Mouse (Mus musculus) MEL (cell line): ENCODE measurements at regions not wholly inside any gene's neighbourhood (a gene's known extent, or its start where the extent isn't known, plus 50 kb on each side); places are given as distances from the start of the nearest gene placed in this dataset.

Source experiments
- DNase-seq: peaks from one replicate; pipeline ENCODE4 v3.0.0; 2011; ENCODE audit warnings: low read depth, low spot score
- H3K27ac ChIP-seq: 2 replicates; pipeline ENCODE4 v1.5.1; 2012; ENCODE audit warnings: low read depth, mild to moderate bottlenecking, control low read depth, low read length, moderate library complexity; ENCODE audit not compliant: control insufficient read depth
- H3K27me3 ChIP-seq, 2 experiments: fragments of 150-350 bp in 1 of 2; sonication (generic) in 1 of 2; 2 replicates each; pipeline ENCODE4 v1.6.1; 2012; ENCODE audit warnings: low read length in 2 of 2, mild to moderate bottlenecking in 2 of 2, improper control_type of control experiment in 1 of 2, moderate library complexity in 1 of 2; ENCODE audit not compliant: insufficient read depth in 2 of 2, control insufficient read depth in 1 of 2
- H3K36me3 ChIP-seq, 2 experiments: 2 replicates each; pipeline ENCODE4 v1.6.1; 2012 to 2014; ENCODE audit warnings: low read length in 2 of 2, improper control_type of control experiment in 1 of 2, inconsistent platforms in 1 of 2, mild to moderate bottlenecking in 1 of 2; ENCODE audit not compliant: insufficient read depth in 2 of 2, control insufficient read depth in 1 of 2
- H3K4me1 ChIP-seq, 2 experiments: fragments of 150-350 bp in 1 of 2; sonication (generic) in 1 of 2; 2 replicates each; pipeline ENCODE4 v1.6.1; 2012; ENCODE audit warnings: low read length in 2 of 2, improper control_type of control experiment in 1 of 2, mild to moderate bottlenecking in 1 of 2; ENCODE audit not compliant: insufficient read depth in 2 of 2, control insufficient read depth in 1 of 2
- H3K4me3 ChIP-seq, 2 experiments: fragments of 150-350 bp in 1 of 2; sonication (generic) in 1 of 2; 2 replicates each; pipeline ENCODE4 v1.5.1; 2012; ENCODE audit warnings: low read depth in 2 of 2, low read length in 2 of 2, mild to moderate bottlenecking in 2 of 2, moderate library complexity in 2 of 2, control low read depth in 1 of 2, improper control_type of control experiment in 1 of 2; ENCODE audit not compliant: control insufficient read depth in 1 of 2, insufficient read depth in 1 of 2
- H3K79me2 ChIP-seq: 2 replicates; pipeline ENCODE4 v1.6.1; 2012; ENCODE audit warnings: mild to moderate bottlenecking, low read length, moderate library complexity; ENCODE audit not compliant: control insufficient read depth, poor library complexity, insufficient read depth
- H3K9ac ChIP-seq: 2 replicates; pipeline ENCODE4 v1.6.1; 2012; ENCODE audit warnings: low read depth, mild to moderate bottlenecking, control low read depth, low read length, moderate library complexity; ENCODE audit not compliant: control insufficient read depth, poor library complexity, severe bottlenecking
- H3K9me3 ChIP-seq: fragments of 150-350 bp; sonication (generic); replicated peaks from 2 replicates; pipeline ENCODE4 v1.6.1; 2012; ENCODE audit warnings: mild to moderate bottlenecking, low read length, improper control_type of control experiment, moderate library complexity; ENCODE audit not compliant: insufficient read depth
- CHD1 ChIP-seq: IDR thresholded peaks from 2 replicates; pipeline ENCODE4 v1.6.1; 2012; ENCODE audit warnings: low read depth, mild to moderate bottlenecking, inconsistent platforms, low read length, improper control_type of control experiment
- CHD2 ChIP-seq: IDR thresholded peaks from 2 replicates; pipeline ENCODE4 v1.6.1; 2011; ENCODE audit warnings: low read length, improper control_type of control experiment
- CTCF ChIP-seq, 3 experiments: IDR thresholded peaks in 2 of 3; conservative IDR thresholded peaks in 1 of 3; 2 replicates each; pipeline ENCODE4 v1.5.1; 2011 to 2012; ENCODE audit warnings: low read length in 3 of 3, low read depth in 2 of 3, mild to moderate bottlenecking in 2 of 3, improper control_type of control experiment in 1 of 3, inconsistent platforms in 1 of 3, mixed read lengths in 1 of 3, moderate library complexity in 1 of 3; ENCODE audit not compliant: control insufficient read depth in 1 of 3, insufficient read depth in 1 of 3, poor library complexity in 1 of 3, severe bottlenecking in 1 of 3
- E2F4 ChIP-seq: IDR thresholded peaks from 2 replicates; pipeline ENCODE4 v1.6.1; 2011; ENCODE audit warnings: low read depth, low read length, improper control_type of control experiment, borderline replicate concordance
- ELF1 ChIP-seq: IDR thresholded peaks from 2 replicates; pipeline ENCODE4 v1.6.1; 2014; ENCODE audit warnings: low read depth, mild to moderate bottlenecking, inconsistent platforms, low read length, improper control_type of control experiment, moderate library complexity
- ETS1 ChIP-seq: IDR thresholded peaks from 2 replicates; pipeline ENCODE4 v1.6.1; 2012; ENCODE audit warnings: low read depth, mild to moderate bottlenecking, inconsistent platforms, low read length, improper control_type of control experiment, moderate library complexity
- GATA1 ChIP-seq: IDR thresholded peaks from 2 replicates; pipeline ENCODE4 v1.6.1; 2011; ENCODE audit warnings: low read depth, low read length, improper control_type of control experiment
- MYC ChIP-seq: IDR thresholded peaks from 2 replicates; pipeline ENCODE4 v1.6.1; 2011; ENCODE audit warnings: low read depth, mild to moderate bottlenecking, low read length, improper control_type of control experiment, moderate library complexity
- NELFE ChIP-seq: IDR thresholded peaks from 2 replicates; pipeline ENCODE4 v1.6.1; 2011; ENCODE audit warnings: low read depth, low read length, improper control_type of control experiment
- NRF1 ChIP-seq: IDR thresholded peaks from 2 replicates; pipeline ENCODE4 v1.6.1; 2014; ENCODE audit warnings: low read depth, mild to moderate bottlenecking, inconsistent platforms, low read length, improper control_type of control experiment, moderate library complexity; ENCODE audit not compliant: poor library complexity, insufficient read depth, severe bottlenecking
- POLR2AphosphoS2 ChIP-seq: IDR thresholded peaks from 2 replicates; pipeline ENCODE4 v1.6.1; 2011; ENCODE audit warnings: low read length, improper control_type of control experiment
- POLR2AphosphoS5 ChIP-seq: IDR thresholded peaks from 2 replicates; pipeline ENCODE4 v1.6.1; 2012; ENCODE audit warnings: low read depth, borderline replicate concordance, mild to moderate bottlenecking, inconsistent platforms, low read length, moderate library complexity, mixed read lengths
- RCOR1 ChIP-seq: IDR thresholded peaks from 2 replicates; pipeline ENCODE4 v1.6.1; 2012; ENCODE audit warnings: low read depth, mild to moderate bottlenecking, inconsistent platforms, low read length, improper control_type of control experiment
- TBP ChIP-seq: IDR thresholded peaks from 2 replicates; pipeline ENCODE4 v1.8.0; 2011; ENCODE audit warnings: low read depth, low read length, improper control_type of control experiment
- USF2 ChIP-seq, 2 experiments: IDR thresholded peaks; 2 replicates each; pipeline ENCODE4 v1.6.1; 2011 to 2012; ENCODE audit warnings: improper control_type of control experiment in 2 of 2, low read length in 2 of 2, borderline replicate concordance in 1 of 2, inconsistent platforms in 1 of 2, low read depth in 1 of 2, mild to moderate bottlenecking in 1 of 2; ENCODE audit not compliant: insufficient read depth in 1 of 2
- ZC3H11A ChIP-seq: IDR thresholded peaks from 2 replicates; pipeline ENCODE4 v1.6.1; 2012; ENCODE audit warnings: low read depth, mild to moderate bottlenecking, inconsistent platforms, low read length, improper control_type of control experiment
- ZNF384 ChIP-seq: IDR thresholded peaks from 2 replicates; pipeline ENCODE4 v1.6.1; 2012; ENCODE audit warnings: low read depth, mild to moderate bottlenecking, inconsistent platforms, low read length, improper control_type of control experiment

- no peak for TF ChIP-seq ZC3H11A
- DNase-seq = no peak
These were observed 1195.4 kb downstream of the Defb40 start for GRCm38 (mm10) chr8:17782650-17783049.

GRCm38 (mm10) chr8:17781559-17782283 is 1196.3 kb downstream of the Defb40 start:
- no peaks in the 10 kb centered on the region for H3K4me1 ChIP-seq
- TF ChIP-seq GATA1 (no peak), NELFE (no peak), CTCF (IDR thresholded peaks at IDR 0.05 in 2 of 3, conservative IDR thresholded peaks at IDR 0.05 in 1 of 3; ENCODE audit: control insufficient read depth in 1 of 3, insufficient read depth in 1 of 3, low read depth in 2 of 3, low read length in 3 of 3, poor library complexity in 1 of 3, severe bottlenecking in 1 of 3) (no peak), TBP (no peak), POLR2AphosphoS2 (no peak), E2F4 (no peak), MYC (no peak), NRF1 (no peak), CHD1 (no peak), ELF1 (no peak), ETS1 (no peak), ZNF384 (no peak), RCOR1 (no peak), POLR2AphosphoS5 (no peak), USF2 (IDR thresholded peaks at IDR 0.05; ENCODE audit: borderline replicate concordance in 1 of 2, insufficient read depth in 1 of 2, low read depth in 1 of 2, low read length in 2 of 2) (no peak), CHD2 (no peak)
- H3K27ac ChIP-seq = no peak overlapping the region
- H3K4me3 ChIP-seq = no peak overlapping the region
- DNase-seq = no peak
- H3K79me2 ChIP-seq = no peaks in the 10 kb centered on the region
- no peaks in the 10 kb centered on the region for H3K36me3 ChIP-seq
- H3K9ac ChIP-seq = no peak overlapping the region
- no peaks in the 10 kb centered on the region for H3K9me3 ChIP-seq
- H3K27me3 ChIP-seq = no peaks in the 10 kb centered on the region

More at GRCm38 (mm10) chr8:17782650-17783049, 1195.4 kb downstream of the Defb40 start:
- no peak overlapping the region for H3K4me3 ChIP-seq
- no peak overlapping the region for H3K27ac ChIP-seq
- no peak overlapping the region for H3K9ac ChIP-seq
- H3K9me3 ChIP-seq = no peaks in the 10 kb centered on the region
- no peaks in the 10 kb centered on the region for H3K36me3 ChIP-seq
- H3K4me1 ChIP-seq = no peaks in the 10 kb centered on the region
- no peaks in the 10 kb centered on the region for H3K79me2 ChIP-seq
- no peaks in the 10 kb centered on the region for H3K27me3 ChIP-seq
